Comparison of ENCODE assay signal across 38 mouse cellular contexts in genomic region chr6:145634454-145634853, GRCm38 (mm10). TPM values are rescaled to one million over a fixed set of nuclear protein-coding genes. Genes with fewer than 3 reads are reported as not detected.
"Had no signal": no experiment of that assay in that cellular context is flagged by ENCODE, and none has a peak within 500 bp of the region (broad histone marks: within the 10 kb centered on the region; RNA-seq: fewer than 3 reads in every experiment).

No protein-coding gene starts in this region.

- H3K4me2 ChIP-seq: heart, embryonic 12.5 days; hindbrain, embryonic 13.5 days; hindbrain, embryonic 15.5 days; limb, embryonic 13.5 days; limb, embryonic 15.5 days; liver, embryonic 12.5 days had no signal

- H3K4me3 ChIP-seq: heart, embryonic 10.5 days; heart, embryonic 12.5 days; hindbrain, embryonic 13.5 days; hindbrain, embryonic 15.5 days; layer of hippocampus, adult 2 months; limb, embryonic 13.5 days; limb, embryonic 15.5 days; liver, embryonic 12.5 days had no signal

- H3K9ac ChIP-seq: heart, embryonic 12.5 days; hindbrain, embryonic 13.5 days; hindbrain, embryonic 15.5 days; limb, embryonic 13.5 days; limb, embryonic 15.5 days; liver, embryonic 12.5 days; liver, embryonic 14.5 days had no signal

- H3K4me1 ChIP-seq: hindbrain, embryonic 13.5 days; hindbrain, embryonic 15.5 days; liver, embryonic 12.5 days had no signal

- ATAC-seq: hindbrain, postnatal 0 days; intestine, embryonic 16.5 days; liver, embryonic 12.5 days had no signal

- H3K36me3 ChIP-seq: heart, embryonic 10.5 days; heart, embryonic 12.5 days; hindbrain, embryonic 13.5 days; hindbrain, embryonic 15.5 days; limb, embryonic 13.5 days; limb, embryonic 15.5 days; liver, embryonic 12.5 days had no signal

- DNase-seq: gastrocnemius, postnatal 14 days; gastrocnemius, postnatal 36 days; heart, adult 18-20 months; heart, postnatal 10 days; heart, postnatal 36 days; kidney, adult 11 months; kidney, adult 2 months; kidney, adult 9 months; kidney, postnatal 10 days; kidney, postnatal 25 days; kidney, postnatal 4 days; layer of hippocampus, adult 9-11 months; layer of hippocampus, postnatal 36 days; left cerebral cortex, postnatal 4 days had no signal

- H3K9me3 ChIP-seq: hindbrain, embryonic 13.5 days; hindbrain, embryonic 15.5 days; limb, embryonic 15.5 days had no signal

- H3K27me3 ChIP-seq: heart, embryonic 12.5 days; hindbrain, embryonic 13.5 days; hindbrain, embryonic 15.5 days; limb, embryonic 13.5 days; limb, embryonic 15.5 days; liver, embryonic 12.5 days had no signal

- H3K27ac ChIP-seq: heart, embryonic 10.5 days; hindbrain, embryonic 13.5 days; hindbrain, embryonic 15.5 days; hindbrain, postnatal 0 days; layer of hippocampus, adult 2 months; limb, embryonic 13.5 days; limb, embryonic 15.5 days; liver, embryonic 12.5 days; liver, embryonic 14.5 days had no signal

RNA-seq across cellular contexts. Expression of gene Tuba3b, which starts 18.9 kb away (rescaled TPM):
- total RNA-seq: gastrocnemius, adult 18-20 months; gastrocnemius, adult 8-10 months; gastrocnemius, postnatal 14 days; gastrocnemius, postnatal 36 days; hematopoietic stem cell, adult 5-6 weeks; hindbrain, postnatal 0 days; layer of hippocampus, adult 2 months; layer of hippocampus, postnatal 14 days; layer of hippocampus, postnatal 36 days; left cerebral cortex, adult 18-20 months; left cerebral cortex, adult 8-10 months; left cerebral cortex, postnatal 10 days; left cerebral cortex, postnatal 25 days; left cerebral cortex, postnatal 4 days; liver, adult 2 months had no signal
- polyA plus RNA-seq: heart, embryonic 12.5 days; hindbrain, embryonic 11.5 days; hindbrain, embryonic 13.5 days; hindbrain, embryonic 15.5 days; hindbrain, postnatal 0 days; intestine, embryonic 14.5 days; intestine, embryonic 16.5 days; limb, embryonic 11.5 days; limb, embryonic 13.5 days; limb, embryonic 15.5 days; liver, adult 2 months; liver, embryonic 12.5 days; liver, embryonic 14.5 days; liver, embryonic 16.5 days had no signal

RNA-seq across cellular contexts. Expression of gene Lmntd1, which starts 20.3 kb away (rescaled TPM):
- total RNA-seq: gastrocnemius, adult 18-20 months; gastrocnemius, postnatal 36 days; hematopoietic stem cell, adult 5-6 weeks; liver, adult 2 months had no signal
- polyA plus RNA-seq: hindbrain, embryonic 11.5 days; liver, adult 2 months; liver, embryonic 12.5 days; liver, embryonic 16.5 days had no signal
